Mouse (Mus musculus) layer of hippocampus, adult 9-11 months (tissue): Measurements from ENCODE around the gene Vps51.

Source experiments
- DNase-seq: peaks from one replicate; pipeline ENCODE4 v3.0.0; 2022

Gene Vps51

GRCm38 (mm10) chr19:6076564-6077393, at the start of gene Vps51:
Vps51 (minus strand) TSS chr19:6077231.
- DNase-seq = peak; percentile 86

- DNase-seq = no peak
These were observed 49.3 kb upstream of the Vps51 start for GRCm38 (mm10) chr19:6126289-6126688.

- no peak for DNase-seq
These were observed 47.9 kb upstream of the Vps51 start for GRCm38 (mm10) chr19:6124898-6125297.

GRCm38 (mm10) chr19:6123330-6123729, 46.3 kb upstream of the Vps51 start:
- no peak for DNase-seq

GRCm38 (mm10) chr19:6121761-6122160, 44.7 kb upstream of the Vps51 start:
- no peak for DNase-seq

- no peak for DNase-seq
These were observed 41.7 kb upstream of the Vps51 start for GRCm38 (mm10) chr19:6118677-6119185.

GRCm38 (mm10) chr19:6117986-6118676, 41.1 kb upstream of the Vps51 start, which contains the start of gene Sac3d1:
Sac3d1 (minus strand) TSS chr19:6118650.
- peak; percentile 88 for DNase-seq

GRCm38 (mm10) chr19:6117346-6117985, 40.4 kb upstream of the Vps51 start:
- no peak for DNase-seq

GRCm38 (mm10) chr19:6116113-6116850, 39.3 kb upstream of the Vps51 start:
- DNase-seq = no peak

GRCm38 (mm10) chr19:6113116-6113515, 36.1 kb upstream of the Vps51 start:
- no peak for DNase-seq

GRCm38 (mm10) chr19:6105586-6105985, 28.6 kb upstream of the Vps51 start, which contains the start of gene Naaladl1:
Naaladl1 (plus strand) TSS chr19:6105782.
- DNase-seq = no peak

- no peak for DNase-seq
These were observed 27.4 kb upstream of the Vps51 start for GRCm38 (mm10) chr19:6104476-6104875.

- DNase-seq = no peak
These were observed 25.3 kb upstream of the Vps51 start for GRCm38 (mm10) chr19:6102169-6102853.

- no peak for DNase-seq
These were observed 24.2 kb upstream of the Vps51 start for GRCm38 (mm10) chr19:6101186-6101585.

GRCm38 (mm10) chr19:6097847-6098246, 20.8 kb upstream of the Vps51 start:
- DNase-seq = no peak

GRCm38 (mm10) chr19:6094119-6094518, 17.1 kb upstream of the Vps51 start, which contains the start of gene AC131692.1:
AC131692.1 (plus strand) TSS chr19:6094419.
- DNase-seq = no peak

GRCm38 (mm10) chr19:6088841-6089240, 11.8 kb upstream of the Vps51 start:
- no peak for DNase-seq

GRCm38 (mm10) chr19:6085417-6085879, 8.4 kb upstream of the Vps51 start:
- no peak for DNase-seq

- peak; percentile 98 for DNase-seq
These were observed 7.6 kb upstream of the Vps51 start, which contains the start of the genes Zfpl1 and Cdca5 for GRCm38 (mm10) chr19:6084478-6085248. Zfpl1 (minus strand) TSS chr19:6084956. Cdca5 (plus strand) TSS chr19:6084983.

- no peak for DNase-seq
These were observed 5.1 kb upstream of the Vps51 start, which contains the start of gene Gm28374 for GRCm38 (mm10) chr19:6082156-6082555. Gm28374 (minus strand) TSS chr19:6082256.
